Mouse (Mus musculus): Measurements from ENCODE around the gene Krtap4-2.
"Not testable (repeated sequence)": the region's sequence is repeated elsewhere in the genome, so short reads cannot be mapped to it uniquely, and the experiment has no call there.

Krtap4-2 gene

DNA sequence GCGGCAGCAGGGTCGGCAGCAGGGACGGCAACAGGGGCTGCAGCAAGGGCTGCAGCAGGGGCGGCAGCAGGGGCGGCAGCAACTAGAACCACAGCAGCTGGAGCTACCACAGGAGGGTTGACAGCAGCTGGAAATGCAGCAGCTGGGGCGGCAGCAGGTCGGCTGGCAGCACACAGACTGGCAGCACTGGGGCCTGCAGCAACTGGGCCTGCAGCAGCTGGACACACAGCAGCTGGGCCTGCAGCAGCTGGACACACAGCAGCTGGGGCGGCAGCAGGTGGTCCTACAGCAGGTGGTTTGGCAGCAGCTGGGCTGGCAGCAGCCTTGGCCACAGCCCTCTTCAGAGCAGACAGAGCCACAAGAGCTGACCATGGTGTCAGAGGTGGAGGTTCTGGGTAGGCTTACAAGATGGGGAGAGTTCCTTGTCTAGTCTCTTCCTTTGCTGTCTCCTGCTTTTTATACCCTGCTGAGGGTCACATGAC, at the start of gene Krtap4-2:
TSS of gene Krtap4-2 (minus strand) at position 432 of the 482 bp plus-strand sequence.
- no peak for DNase-seq (ENCODE audit: low read depth)

DNA sequence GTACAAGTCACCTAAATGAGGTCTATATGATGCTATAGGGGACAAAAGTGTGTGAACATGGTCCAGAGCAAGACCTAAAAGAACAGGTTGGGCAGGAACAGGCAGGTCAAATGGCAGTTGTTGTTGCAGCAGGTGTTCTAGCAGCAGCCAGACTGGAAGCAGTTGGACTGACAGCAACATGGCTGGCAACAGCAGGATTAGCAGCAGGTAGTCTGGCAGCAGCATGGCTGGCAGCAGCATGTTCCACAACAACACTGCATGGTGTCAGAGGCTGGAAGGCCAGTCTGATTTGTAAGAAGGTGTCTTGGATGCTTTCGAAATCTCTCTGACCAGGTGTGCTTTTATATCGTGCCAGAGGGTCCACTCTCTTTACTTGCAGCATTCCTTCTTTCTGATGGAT, 48.6 kb upstream of the Krtap4-2 start:
- no peak for DNase-seq (ENCODE audit: low read depth)

DNA sequence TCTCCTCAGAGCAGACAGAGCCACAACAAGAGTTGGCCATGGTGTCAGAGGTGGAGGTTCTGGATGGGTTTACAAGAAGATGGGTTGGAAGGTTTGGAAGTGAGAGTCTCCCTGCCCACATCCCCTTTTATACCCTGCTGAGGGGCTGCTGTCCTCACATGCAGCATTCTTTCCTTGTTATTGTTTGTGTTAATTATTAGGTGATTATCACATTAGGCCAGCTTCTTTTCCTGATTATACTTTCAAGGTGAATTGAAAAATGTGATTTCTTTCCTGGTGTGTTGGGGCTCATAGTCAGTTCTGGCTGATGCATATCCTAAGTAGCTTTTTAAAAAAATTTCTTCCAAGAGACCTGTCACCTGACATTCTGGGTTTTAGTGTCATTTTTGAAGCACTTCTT, 31.0 kb upstream of the Krtap4-2 start, which contains the start of gene Krtap4-6:
TSS of gene Krtap4-6 (minus strand) at position 101 of the 400 bp plus-strand sequence.
- no peak for DNase-seq (ENCODE audit: low read depth)

DNA sequence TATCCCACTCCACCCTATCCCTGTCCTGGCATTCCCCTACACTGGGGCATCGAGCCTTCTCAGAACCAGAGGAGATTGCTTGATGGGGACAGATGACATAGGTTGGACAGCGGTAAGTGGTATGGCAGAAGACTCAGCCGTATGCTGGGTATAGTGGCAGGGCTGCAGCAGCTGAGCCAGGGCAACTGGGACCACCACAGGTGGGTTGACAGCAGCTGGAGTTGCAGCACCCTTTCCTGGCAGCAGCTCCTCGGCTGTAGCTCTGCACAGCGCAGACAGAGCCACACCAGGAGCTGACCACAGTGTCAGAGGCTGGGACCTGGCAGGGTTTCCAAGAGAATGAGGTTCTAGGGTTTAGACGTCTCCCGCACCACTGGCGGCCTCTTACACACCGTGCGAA, 27.9 kb upstream of the Krtap4-2 start:
- no peak for DNase-seq (ENCODE audit: low read depth)

DNA sequence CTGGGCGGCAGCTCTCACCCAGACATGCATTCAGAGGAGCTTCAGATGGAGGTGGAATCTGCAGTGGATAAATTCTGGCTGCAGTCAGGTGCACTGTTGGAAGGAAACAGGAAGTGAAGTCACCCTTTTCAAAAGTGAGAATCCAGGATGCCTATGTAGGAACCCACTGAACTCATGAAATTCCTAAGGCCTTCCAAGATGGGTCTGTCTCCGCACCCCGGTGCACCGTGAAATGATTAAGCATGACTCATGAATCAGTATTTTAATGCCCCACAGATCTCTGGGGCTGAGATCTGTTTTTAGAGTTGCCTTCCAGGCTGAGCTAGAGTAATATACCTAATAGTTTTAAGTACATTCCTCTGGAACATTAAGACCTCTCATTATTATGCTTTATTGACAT, 24.4 kb upstream of the Krtap4-2 start:
- no peak for DNase-seq (ENCODE audit: low read depth)

DNA sequence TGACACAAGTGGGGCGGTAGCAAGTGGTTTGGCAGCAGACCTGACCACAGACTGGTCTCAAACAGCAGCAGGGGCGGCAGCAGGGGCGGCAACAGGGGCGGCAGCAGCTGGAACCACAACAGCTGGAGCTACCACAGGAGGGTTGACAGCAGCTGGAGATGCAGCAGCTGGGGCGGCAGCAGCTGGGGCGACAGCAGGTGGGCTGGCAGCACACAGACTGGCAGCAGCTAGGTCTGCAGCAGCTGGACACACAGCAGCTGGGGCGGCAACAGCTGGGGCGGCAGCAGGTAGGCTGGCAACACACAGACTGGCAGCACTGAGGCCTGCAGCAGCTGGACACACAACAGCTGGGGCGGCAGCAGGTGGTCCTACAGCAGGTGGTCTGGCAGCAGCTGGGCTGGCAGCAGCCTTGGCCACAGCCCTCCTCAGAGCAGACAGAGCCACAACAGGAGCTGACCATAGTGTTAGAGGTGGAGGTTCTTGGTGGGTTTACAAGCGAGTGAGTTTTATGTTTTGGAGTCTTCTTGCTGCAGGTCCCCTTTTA, 23.7 kb upstream of the Krtap4-2 start, which contains the start of gene Gm11563:
TSS of gene Gm11563 (minus strand) at position 494 of the 544 bp plus-strand sequence.
- DNase-seq (ENCODE audit: low read depth): not testable (repeated sequence)

DNA sequence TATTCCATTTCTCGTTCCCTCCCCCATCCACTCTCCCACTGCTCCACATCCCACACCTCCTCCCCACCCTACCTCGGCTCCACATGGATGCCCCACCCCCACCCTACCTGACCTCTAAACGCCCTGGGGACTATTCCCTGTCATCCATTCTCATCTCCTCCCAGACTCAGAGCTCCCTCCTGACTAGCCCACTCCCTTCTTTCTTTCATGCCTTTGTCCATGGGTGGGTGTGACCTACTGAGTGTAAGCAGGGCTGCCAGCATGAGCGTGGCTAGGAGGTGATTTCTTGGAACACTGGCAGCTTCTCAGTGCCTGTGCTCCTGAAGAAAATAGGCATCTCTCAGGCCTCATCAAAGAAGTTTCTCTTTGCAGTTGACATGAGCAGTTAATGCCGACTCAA, 22.2 kb upstream of the Krtap4-2 start:
- no peak for DNase-seq (ENCODE audit: low read depth)

DNA sequence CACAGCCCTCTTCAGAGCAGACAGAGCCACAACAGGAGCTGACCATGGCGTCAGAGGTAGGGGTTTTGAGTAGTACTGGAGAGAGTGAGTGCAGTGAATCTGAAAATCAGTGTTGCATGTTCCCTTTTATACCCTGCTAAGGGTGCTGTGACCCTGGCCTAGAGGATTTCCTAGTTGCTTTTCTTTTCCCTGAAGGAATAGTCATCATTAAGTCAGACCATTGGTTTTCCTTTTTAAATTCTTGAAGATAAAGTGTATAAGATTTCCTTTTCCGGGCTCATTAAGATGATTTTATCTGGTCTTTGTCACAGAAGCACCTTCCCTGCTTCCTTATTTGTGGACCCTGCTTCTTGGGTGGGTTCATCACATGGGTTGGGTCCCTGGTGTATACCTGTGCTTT, 15.3 kb upstream of the Krtap4-2 start, which contains the start of gene Gm11555:
TSS of gene Gm11555 (minus strand) at position 101 of the 400 bp plus-strand sequence.
- no peak for DNase-seq (ENCODE audit: low read depth)

DNA sequence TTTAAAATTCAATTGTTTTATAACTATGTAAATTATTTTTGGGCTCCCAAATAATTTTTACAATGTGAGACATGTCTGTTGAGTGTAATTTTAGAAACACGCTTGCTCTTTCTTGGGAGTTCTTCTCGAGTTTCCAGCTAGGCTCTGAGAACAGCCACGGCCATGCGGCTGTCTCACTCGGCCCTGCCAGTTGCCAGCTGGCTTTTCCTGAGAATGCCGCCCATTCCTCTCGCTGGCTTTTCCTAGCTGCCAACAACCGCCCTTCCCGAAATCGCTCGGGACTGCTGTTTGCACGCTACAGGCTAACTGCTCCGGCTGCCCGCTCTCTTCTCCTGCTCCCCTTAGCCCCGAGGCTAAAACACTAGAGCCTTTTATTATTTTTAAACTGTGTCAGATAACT, 11.6 kb upstream of the Krtap4-2 start:
- DNase-seq (ENCODE audit: low read depth): no peak

DNA sequence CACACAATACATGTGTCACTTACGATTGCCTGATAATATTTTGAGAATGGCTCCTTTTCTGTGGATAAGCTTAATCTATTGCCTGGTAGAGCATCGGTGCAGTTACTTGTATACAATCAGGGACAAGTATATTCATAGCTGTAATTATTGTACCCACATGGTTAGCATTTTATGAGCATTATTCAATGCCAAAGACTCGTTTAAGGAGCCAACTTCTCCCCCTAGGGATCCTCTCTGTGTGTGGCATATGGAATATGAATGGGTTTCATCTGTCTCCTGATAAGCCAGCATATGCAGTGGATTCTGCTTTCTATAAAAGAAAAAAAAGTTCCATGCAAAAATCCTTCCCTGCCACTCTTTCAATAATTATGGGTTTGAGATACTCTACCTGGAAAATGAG, 9.5 kb upstream of the Krtap4-2 start:
- DNase-seq (ENCODE audit: low read depth): no peak

DNA sequence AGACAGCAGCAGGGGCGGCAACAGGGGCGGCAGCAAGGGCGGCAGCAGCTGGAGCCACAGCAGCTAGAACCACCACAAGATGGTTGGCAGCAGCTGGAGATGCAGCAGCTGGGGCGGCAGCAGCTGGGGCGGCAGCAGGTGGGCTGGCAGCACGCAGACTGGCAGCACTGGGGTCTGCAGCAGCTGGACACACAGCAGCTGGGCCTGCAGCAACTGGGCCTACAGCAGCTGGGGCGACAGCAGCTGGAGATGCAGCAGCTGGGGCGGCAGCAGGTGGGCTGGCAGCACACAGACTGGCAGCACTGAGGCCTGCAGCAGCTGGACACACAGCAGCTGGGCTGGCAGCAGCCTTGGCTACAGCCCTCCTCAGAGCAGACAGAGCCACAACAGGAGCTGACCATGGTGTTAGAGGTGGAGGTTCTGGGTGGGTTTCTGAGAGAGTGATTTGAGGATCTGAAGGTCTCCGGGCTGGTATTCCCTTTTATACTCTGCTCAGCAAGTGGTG, 8.8 kb upstream of the Krtap4-2 start, which contains the start of gene Krtap4-7:
TSS of gene Krtap4-7 (minus strand) at position 455 of the 505 bp plus-strand sequence.
- not testable (repeated sequence) for DNase-seq (ENCODE audit: low read depth)

DNA sequence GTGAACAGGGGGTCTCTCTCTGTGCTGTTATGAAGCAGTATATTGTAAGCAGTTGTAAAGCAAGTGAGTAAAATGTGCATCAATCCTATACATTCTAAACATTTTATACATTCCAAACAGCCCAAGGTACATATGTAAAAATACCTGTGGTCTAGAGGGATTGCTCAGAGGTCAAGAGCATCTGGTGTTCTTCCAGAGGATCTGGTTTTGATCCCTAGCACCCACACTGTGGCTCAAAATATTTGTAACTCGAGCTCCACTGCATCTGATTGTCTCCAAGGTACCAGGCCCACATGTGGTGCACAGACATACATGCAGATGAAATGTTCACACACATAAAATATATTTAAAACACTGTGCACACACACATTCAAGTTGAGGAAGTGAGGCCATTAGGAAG, 6.0 kb upstream of the Krtap4-2 start:
- DNase-seq (ENCODE audit: low read depth): no peak

DNA sequence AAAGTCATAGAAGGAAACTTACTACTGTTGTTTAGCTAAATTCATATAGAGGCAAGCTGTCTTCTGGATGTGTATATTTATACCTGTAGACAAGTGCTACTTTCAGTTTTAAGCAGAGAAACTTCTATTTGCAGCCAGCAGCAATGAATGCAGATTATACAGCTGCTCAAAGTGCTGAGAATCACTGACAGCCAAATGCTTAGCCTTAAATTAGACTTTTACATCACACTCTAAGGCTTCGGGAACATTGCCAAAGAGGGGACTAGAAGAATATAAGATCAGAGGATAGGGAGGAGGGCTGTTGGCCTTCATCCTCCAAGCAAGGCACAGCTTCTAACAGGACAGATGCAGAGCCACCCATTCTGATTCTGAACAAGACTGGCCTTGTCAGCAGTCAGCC, 2.2 kb upstream of the Krtap4-2 start:
- no peak for DNase-seq (ENCODE audit: low read depth)

DNA sequence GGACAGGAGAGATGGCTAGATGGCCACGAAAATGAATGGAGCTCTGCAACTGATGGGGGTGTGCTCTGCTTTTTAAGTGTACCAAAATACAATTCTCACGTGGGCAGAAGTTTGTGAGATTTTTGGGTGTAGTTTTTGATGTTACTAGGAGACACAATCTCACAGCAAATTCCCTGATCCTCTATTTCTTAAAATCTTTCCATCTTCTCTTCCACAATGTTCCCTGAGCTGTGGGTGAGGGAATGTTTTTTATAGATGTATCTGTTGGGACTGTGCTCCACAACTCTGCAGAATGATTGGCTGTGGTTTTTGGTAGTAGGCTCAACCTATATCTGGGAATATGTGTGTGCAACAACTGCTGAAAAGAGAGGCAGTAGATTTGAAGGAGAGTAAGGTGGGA, 1.6 kb downstream of the Krtap4-2 start:
- DNase-seq (ENCODE audit: low read depth): no peak

DNA sequence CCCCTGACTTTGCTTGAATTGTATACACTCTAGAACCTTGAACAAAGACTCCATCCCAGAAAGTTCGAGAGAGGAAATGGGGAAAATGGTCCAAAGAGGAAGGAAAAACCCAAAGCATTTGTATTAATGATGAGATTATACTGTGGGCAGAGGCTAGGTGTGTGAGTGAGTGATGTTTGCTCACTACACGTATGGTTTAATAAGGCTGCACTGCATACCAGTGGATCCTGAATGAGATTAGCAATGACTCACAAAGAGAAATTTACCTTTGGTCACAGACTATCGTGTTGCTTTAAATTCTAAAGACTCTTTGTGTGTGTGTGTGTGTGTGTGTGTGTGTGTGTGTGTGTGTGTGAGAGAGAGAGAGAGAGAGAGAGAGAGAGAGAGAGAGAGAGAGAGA, 4.0 kb downstream of the Krtap4-2 start:
- no peak for DNase-seq (ENCODE audit: low read depth)

DNA sequence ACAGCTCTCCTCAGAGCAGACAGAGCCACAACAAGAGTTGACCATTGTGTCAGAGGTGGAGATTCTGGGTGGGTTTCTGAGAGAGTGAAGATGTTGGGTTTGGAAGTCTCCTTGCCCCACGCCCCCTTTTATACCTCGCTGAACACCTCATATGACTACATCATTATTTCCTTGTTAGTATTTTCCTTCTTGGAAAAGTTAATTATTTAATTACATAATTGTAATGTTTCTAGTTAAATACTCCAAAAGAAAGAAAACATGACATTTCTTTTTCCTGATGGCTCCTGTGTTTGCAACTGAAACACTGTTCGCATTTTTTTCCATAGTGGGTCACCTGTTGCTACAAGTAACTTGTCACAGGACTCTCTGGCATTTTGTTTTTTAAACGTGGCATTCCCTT, 6.7 kb downstream of the Krtap4-2 start, which contains the start of gene Krtap4-1:
TSS of gene Krtap4-1 (minus strand) at position 101 of the 400 bp plus-strand sequence.
- DNase-seq (ENCODE audit: low read depth): no peak

DNA sequence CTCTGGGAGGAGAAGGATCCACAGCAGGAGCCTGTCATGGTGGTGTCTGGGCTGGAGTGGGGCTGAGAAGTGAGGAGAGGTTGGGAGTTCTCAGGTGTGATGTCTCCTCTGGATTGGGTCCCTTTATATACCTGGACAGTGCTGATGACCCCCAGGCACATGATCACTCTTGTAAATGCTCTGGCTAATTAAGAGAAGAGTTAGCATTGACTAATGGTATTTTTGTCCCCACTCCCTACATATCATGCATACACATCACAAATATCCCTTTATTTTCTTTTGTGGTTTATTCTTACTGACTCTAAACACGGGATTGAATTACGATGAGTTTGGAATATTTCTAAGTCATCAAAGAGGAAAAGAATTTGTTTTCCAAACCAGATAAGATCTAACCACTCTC, 14.5 kb downstream of the Krtap4-2 start, which contains the start of gene Gm11562:
TSS of gene Gm11562 (minus strand) at position 101 of the 400 bp plus-strand sequence.
- no peak for DNase-seq (ENCODE audit: low read depth)

DNA sequence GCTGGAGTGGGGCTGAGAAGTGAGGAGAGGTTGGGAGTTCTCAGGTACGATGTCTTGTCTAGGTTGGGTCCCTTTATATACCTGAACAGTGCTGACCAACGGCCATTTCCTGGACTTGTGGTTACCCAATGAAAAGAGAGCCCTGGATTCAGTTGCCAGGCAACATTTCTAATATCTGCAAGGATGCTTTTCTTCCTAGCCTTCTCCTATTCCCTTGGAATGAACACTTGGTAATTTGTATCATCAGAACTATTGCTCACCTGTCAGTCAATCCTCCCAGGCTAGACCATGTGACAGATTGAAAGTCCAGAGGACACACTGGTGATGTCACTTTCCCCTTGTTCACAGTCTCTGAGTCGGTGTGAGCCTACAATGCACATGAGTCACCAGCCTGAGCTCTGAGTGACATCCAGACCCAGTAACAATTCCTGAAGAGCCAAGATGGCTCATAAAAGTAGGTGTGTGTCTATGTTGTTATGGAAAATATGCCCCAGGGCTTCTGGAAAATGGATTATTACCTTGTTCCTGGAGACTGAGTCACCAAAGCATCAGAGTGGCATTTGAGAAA, 20.0 kb downstream of the Krtap4-2 start, which contains the start of gene Krtap2-4:
TSS of gene Krtap2-4 (minus strand) at position 51 of the 568 bp plus-strand sequence.
- no peak for DNase-seq (ENCODE audit: low read depth)

DNA sequence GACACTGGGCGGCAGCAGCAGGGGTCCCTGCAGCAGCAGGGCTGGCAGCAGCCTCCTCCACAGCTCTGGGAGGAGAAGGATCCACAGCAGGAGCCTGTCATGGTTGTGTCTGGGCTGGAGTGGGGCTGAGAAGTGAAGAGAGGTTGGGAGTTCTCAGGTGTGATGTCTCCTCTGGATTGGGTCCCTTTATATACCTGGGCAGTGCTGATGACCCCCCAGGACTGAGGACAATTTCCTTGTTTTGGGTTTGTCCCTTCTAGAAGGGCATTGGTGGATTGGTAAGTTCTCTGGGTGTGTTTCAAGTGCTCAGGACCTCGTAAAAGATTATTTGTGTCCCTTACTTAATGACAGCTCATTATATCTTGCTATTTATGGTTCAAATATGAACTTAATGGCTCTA, 24.8 kb downstream of the Krtap4-2 start, which contains the start of gene Gm11937:
TSS of gene Gm11937 (minus strand) at position 101 of the 400 bp plus-strand sequence.
- not testable (repeated sequence) for DNase-seq (ENCODE audit: low read depth)

DNA sequence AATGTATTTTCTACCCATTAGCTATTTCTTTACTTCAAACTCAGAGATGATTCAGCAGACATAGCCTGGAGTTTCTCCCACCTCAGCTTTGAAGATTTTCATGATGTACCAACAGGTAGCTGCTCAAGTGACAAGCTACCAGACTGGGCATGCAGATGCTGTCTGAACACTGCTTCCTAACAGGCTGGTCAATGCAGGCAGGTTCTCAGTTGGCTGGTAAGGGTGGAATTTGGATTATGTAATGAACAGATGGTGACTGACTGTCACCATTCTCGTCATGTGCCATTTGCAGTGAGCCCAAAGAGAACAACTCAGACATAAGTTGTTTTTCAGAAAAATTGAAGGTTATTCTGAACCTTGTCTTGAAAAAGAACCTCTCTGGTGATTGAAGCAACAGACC, 25.8 kb downstream of the Krtap4-2 start:
- DNase-seq (ENCODE audit: low read depth): no peak

DNA sequence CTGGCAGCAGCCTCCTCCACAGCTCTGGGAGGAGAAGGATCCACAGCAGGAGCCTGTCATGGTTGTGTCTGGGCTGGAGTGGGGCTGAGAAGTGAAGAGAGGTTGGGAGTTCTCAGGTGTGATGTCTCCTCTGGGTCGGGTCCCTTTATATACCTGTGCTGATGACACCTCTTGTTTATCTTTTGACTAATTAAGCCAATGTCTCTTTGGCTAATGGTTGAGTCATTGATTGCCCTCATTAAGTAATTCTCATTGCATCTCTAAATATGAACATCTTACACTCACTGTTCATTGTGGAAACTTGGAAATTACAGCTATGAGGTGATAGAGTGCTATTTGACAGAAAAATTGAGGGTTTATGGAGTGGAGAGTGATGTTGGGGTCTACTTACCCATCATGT, 31.7 kb downstream of the Krtap4-2 start, which contains the start of gene Gm11938:
TSS of gene Gm11938 (minus strand) at position 101 of the 400 bp plus-strand sequence.
- DNase-seq (ENCODE audit: low read depth): not testable (repeated sequence)

DNA sequence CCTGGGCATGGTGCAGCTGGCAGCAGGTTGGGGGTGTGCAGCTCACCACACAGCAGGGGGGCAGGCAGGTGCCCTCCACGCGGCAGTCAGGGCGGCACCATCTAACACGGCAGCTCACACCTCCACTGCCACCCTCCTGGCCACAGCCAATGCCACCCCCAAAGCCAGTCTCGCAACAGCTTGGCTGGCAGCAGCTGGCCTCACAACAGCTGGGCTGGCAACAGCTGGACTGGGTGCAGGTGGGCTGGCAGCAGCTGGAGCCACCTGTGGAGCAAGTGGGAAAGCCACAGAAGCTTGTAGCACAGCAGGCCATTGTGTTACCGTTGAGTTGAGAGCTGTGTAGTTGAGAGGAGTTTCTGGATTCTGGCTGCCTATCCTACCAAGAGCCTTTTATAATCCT, 37.1 kb downstream of the Krtap4-2 start, which contains the start of gene Krtap9-3:
TSS of gene Krtap9-3 (minus strand) at position 364 of the 400 bp plus-strand sequence.
- DNase-seq (ENCODE audit: low read depth): not testable (repeated sequence)

DNA sequence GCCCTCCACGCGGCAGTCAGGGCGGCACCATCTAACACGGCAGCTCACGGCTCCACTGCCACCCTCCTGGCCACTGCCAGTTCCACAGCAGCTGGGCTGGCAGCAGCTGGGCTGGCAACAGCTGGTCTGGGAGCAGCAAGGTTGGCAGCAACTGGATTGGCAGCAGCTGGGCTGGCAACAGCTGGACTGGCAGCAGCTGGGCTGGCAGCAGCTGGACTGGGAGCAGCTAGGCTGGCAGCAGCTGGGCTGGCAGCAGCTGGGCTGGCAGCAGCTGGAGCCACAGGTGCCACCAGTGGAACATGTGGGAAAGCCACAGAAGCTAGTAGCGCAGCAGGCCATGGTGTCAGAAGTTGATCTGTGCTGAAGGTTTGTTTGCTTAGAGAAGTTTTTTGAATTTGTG, 43.9 kb downstream of the Krtap4-2 start, which contains the start of gene Krtap1-3:
TSS of gene Krtap1-3 (minus strand) at position 359 of the 400 bp plus-strand sequence.
- DNase-seq (ENCODE audit: low read depth): no peak
